Mouse (Mus musculus) layer of hippocampus, adult 11-12 months (tissue): ENCODE data around the gene Gm9045.
"Not testable (repeated sequence)": the region's sequence is repeated elsewhere in the genome, so short reads cannot be mapped to it uniquely, and the experiment has no call there.

Source experiments
- DNase-seq: peaks from one replicate; pipeline ENCODE4 v3.0.0; 2022; ENCODE audit warnings: low spot score

The Gm9045 gene

GRCm38 (mm10) chr10:118337731-118338130, at the start of gene Gm9045:
Gene Gm9045 (minus strand): TSS chr10:118337831.
- not testable (repeated sequence) for DNase-seq

- peak; percentile 82 for DNase-seq
These were observed 32.8 kb upstream of the Gm9045 start for GRCm38 (mm10) chr10:118370443-118370842.

- DNase-seq: no peak
These were observed 31.9 kb upstream of the Gm9045 start for GRCm38 (mm10) chr10:118369518-118369917.

- not testable (repeated sequence) for DNase-seq
These were observed 16.4 kb upstream of the Gm9045 start, which contains the start of gene Gm9049 for GRCm38 (mm10) chr10:118354005-118354404. Gene Gm9049 (minus strand): TSS chr10:118354105.

GRCm38 (mm10) chr10:118348579-118348978, 10.9 kb upstream of the Gm9045 start, which contains the start of gene Gm9048:
Gene Gm9048 (minus strand): TSS chr10:118348679.
- not testable (repeated sequence) for DNase-seq

DNA sequence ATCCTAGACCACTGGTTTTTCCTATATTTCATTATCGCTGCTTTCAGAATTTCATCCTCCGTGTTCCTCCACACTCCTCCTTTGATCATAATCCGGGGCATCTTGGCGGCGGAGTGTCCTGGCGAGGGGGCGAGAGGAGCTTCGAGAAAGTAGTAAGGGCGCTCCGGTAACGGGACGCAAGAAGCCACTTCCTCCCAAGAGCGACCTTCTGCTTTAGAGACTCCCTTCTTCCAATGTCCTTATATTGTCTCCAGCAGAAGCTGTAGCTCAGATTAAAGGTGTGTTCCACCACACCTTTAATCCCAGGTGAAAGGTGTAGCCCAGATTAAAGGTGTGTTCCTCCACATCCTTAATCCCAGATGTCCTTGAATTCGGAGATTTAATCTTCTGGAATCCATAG, 5.5 kb upstream of the Gm9045 start, which contains the start of gene Gm9046:
TSS of gene Gm9046 (minus strand) at position 101 of the 400 bp plus-strand sequence.
- DNase-seq: not testable (repeated sequence)

DNA sequence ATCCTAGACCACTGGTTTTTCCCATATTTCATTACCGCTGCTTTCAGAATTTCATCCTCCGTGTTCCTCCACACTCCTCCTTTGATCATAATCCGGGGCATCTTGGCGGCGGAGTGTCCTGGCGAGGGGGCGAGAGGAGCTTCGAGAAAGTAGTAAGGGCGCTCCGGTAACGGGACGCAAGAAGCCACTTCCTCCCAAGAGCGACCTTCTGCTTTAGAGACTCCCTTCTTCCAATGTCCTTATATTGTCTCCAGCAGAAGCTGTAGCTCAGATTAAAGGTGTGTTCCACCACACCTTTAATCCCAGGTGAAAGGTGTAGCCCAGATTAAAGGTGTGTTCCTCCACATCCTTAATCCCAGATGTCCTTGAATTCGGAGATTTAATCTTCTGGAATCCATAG, 5.3 kb downstream of the Gm9045 start, which contains the start of gene Gm9044:
TSS of gene Gm9044 (minus strand) at position 101 of the 400 bp plus-strand sequence.
- DNase-seq: not testable (repeated sequence)

- not testable (repeated sequence) for DNase-seq
These were observed 10.8 kb downstream of the Gm9045 start, which contains the start of gene Gm9040 for GRCm38 (mm10) chr10:118326869-118327268. Gene Gm9040 (minus strand): TSS chr10:118326969.

DNA sequence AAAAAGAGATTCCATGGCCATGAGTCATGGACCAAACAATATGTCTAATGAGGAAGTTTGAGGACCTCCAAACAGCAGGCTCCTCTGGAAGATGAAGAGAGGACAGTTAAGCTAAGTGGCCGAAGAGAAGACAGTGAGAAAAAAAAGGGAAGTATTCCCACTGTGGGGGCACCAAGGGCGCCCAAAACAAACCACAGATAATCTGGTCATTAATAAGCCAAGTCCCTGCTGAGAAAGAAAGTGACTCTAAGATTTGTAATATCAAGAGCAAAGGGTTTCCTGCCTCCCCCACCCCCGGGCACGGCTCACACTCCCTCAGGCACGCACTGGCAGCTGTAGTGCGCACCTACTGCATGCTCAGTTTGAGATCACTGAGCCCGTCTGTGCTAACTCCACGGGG, 18.6 kb downstream of the Gm9045 start:
- no peak for DNase-seq

DNA sequence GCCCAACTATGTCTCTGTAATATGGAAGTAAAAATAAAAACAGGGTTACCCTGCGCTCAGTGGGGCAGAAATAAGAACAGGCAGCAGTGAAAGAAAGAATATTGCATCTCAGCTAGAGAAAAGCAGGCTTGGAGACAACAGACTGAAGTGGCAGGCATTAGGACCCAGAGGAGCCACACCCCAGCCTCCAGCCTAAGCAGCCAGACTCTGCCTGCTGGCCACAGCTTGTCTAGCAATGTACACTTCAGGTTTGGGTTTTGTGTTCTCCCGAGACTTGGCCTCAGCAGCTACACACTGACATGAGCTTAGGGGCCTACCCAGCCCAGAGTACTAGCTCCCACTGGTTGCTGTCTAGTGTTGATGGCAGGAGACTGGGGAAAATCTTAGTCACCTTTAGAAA, 35.5 kb downstream of the Gm9045 start:
- not testable (repeated sequence) for DNase-seq

DNA sequence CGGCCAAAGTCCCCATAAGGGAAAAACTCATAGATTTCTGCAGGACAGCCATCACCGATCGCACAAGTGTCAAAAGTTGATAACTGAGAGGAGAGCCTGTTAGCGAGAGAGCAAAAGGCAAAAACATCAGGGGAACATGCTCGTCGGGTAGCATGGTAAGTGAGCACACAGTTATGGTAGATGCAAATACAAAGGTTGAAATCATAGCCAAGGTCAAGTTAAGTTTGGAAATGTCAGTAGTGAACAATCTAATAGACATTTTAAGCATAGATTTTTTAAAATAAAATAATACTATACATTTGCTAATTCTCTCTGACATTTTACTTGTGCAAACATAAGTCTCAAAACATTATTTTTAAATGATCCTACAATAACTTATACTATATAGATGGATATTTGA, 42.7 kb downstream of the Gm9045 start, which contains the start of gene Iltifb:
TSS of gene Iltifb (minus strand) at position 101 of the 400 bp plus-strand sequence.
- no peak for DNase-seq
